Mouse (Mus musculus) leukemia stem cell, adult 10-12 weeks (primary cell): ENCODE data around the gene Tcstv3. TPM values are rescaled to one million over a fixed set of nuclear protein-coding genes. Genes with fewer than 3 reads are reported as not detected.

Source experiments
- polyA plus RNA-seq: library from polyadenylated mRNA; stranded (reverse); fragments of >175 nt; gene quantifications from 2 replicates; pipeline ENCODE4 v1.2.3, GENCODE M21; 2012; ENCODE audit warnings: low replicate concordance

The Tcstv3 gene
- polyA plus RNA-seq = not detected in 2 replicates

DNA sequence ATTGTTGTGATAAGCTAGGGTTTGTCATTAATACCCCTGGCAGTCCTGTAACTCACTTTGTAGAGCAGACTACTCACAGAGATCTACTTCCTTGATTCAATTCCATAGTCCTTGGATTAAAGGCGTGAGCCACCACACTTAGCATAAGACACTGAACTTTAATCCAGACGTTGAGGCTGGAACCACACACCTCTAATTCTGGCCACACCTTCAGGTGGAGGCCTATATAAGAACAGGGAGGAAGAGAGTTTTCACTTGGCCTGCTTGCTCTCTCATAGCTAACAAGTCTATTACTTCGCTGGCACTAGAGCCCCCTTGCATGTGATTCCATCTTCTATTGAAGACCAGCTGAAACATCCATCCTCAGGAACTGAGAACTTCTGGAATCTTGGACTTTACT, at the start of gene Tcstv3:
Tcstv3 (plus strand) TSS at position 301 of the 400 bp plus-strand sequence.

DNA sequence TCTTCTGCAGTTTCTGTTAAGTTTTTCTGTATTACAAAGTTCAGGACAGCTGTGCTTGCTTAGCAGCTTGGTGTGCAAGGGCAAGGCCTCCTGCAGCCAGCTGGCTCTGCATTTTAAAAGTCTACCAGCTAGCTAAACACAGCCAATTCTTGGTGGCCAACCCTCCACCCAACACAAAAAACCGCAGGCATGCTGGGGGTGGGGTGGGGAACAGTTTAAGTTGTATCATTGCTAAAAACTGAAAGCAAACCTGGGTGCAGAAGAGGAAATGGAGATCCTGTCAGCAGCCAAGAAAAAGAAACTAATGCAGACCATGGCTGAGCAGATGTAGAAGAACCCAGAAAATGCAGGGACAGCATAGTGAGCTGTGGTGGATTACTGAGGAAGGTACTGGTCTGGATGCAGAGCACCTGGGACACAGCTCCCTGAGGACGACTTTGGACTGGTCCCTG, 16.7 kb upstream of the Tcstv3 start, which contains the start of gene BC147527:
BC147527 (plus strand) TSS at position 402 of the 452 bp plus-strand sequence.

Other genes starting within 250 kb of the Tcstv3 start
- not detected in 2 replicates for gene Gm20767, start 176.6 kb upstream of the Tcstv3 start, polyA plus RNA-seq
- gene Gm21818, start 144.4 kb upstream of the Tcstv3 start, polyA plus RNA-seq = not detected in 2 replicates
- not detected in 2 replicates for gene Gm21762, start 100.9 kb upstream of the Tcstv3 start, polyA plus RNA-seq
- not detected in 2 replicates for gene Gm21731, start 77.8 kb upstream of the Tcstv3 start, polyA plus RNA-seq
- gene AF067061, start 53.8 kb upstream of the Tcstv3 start, polyA plus RNA-seq = not detected in 2 replicates
- not detected in 2 replicates for gene BC147527, start 16.5 kb upstream of the Tcstv3 start, polyA plus RNA-seq